Mouse (Mus musculus) cerebellum, adult 9-10 months (tissue): ENCODE results near the gene Stag1.

Source experiments
- DNase-seq: peaks from one replicate; pipeline ENCODE4 v3.0.0; 2022

Stag1 gene

DNA sequence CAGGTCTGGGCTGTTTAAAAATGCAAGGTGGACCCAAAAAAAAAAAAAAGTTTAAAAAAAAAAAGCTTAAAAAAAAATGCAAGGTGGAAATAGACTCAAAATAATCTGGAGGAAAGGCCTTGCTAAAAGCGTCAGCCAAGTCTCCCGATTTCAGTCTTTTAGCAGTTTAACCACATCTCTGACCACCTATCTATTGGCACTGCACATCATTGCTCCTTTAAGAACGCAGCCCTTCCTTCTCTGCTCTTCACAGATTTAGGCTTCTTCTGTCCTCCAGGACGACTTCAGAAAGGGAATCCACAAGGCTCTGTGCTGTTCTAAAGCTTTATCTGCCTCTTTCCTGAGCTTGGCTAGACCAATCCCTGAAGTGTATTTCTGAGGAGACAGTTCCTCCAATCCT, 366.5 kb downstream of the Stag1 start:
- DNase-seq: no peak

- DNase-seq: no peak
Measured at GRCm38 (mm10) chr9:100969461-100969860, 371.9 kb downstream of the Stag1 start.

- no peak for DNase-seq
Measured at GRCm38 (mm10) chr9:100978666-100979065, 381.1 kb downstream of the Stag1 start.

- DNase-seq: no peak
Measured at GRCm38 (mm10) chr9:100979260-100979659, 381.7 kb downstream of the Stag1 start.

GRCm38 (mm10) chr9:100982786-100983185, 385.2 kb downstream of the Stag1 start:
- no peak for DNase-seq

- no peak for DNase-seq
Measured at GRCm38 (mm10) chr9:100984381-100985310, 387.0 kb downstream of the Stag1 start.

- DNase-seq: no peak
Measured at GRCm38 (mm10) chr9:100987006-100987405, 389.4 kb downstream of the Stag1 start.

DNA sequence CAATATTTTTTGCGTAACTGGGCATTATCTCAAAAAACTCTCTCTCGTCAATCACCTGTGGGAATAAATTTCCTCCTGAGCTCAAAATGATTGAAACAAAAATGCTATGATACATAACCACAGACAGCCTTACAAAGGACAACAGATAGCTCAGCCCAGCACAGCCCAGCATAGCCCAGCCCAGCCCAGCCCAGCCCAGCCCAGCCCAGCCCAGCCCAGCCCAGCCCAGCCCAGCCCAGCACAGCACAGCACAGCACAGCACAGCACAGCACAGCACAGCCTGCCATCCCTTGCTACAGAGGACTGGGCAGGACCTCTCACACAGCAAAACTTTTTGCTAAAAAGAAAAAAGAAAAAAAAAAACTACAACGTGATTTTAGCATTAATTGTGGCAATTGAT, 390.3 kb downstream of the Stag1 start:
- no peak for DNase-seq

- no peak for DNase-seq
Measured at GRCm38 (mm10) chr9:100990609-100991008, 393.0 kb downstream of the Stag1 start.

DNA sequence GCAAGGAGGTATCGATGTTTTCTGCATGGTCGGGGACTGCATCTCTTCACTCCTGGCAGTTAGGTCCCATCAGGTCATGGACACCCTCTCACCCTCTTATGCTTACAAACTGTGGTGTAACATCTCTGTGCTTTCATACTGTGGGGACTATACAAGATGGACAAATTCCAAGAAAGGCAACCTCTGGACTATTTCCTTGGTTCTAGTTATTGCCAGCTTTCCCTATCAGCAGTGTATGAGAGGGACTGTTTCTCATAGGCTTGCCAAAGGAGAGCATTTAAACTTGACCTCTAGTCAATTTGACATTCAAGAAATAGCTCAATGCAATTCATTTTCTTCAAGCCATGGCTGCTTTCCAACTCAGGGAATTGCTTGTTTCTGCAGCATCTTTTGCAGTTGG, 393.7 kb downstream of the Stag1 start:
- DNase-seq: no peak

DNA sequence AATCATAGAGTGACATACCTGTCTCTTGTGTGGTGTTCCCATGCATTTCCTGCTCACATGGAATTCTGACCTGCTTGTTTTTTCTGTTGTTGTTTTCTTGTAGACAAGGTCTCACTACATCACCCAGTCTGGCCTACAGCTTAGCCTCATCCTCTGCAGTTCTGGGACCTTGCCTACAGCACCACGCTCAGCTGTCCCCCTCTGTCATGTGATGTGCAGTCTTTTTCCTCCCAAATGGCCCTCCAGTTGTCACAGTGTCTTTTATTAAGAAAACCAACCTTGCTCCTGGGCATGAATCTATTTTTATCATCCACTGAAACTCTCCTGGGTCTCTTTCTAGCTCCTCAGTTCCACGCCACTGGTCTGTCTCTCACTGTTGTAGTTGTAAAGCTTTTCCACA, 394.6 kb downstream of the Stag1 start:
- DNase-seq: no peak

DNA sequence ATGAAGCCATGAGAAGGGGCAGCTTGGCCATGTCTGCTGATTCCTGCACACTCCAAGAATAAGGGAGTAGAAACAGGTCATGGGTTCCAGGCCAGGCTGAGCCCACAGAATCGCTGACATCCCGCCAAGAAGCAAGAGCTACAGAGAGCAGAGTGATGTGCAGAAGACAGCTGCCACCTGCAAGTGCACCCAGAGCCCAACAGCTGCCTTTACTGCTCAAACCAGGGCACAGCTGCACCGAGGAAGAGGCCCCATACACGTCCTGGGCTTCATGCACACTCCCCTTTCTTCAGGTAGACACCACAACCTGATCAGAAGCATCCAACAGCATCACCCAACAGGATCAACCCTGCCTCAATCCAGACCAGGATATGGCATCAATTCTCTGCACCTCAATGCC, 396.3 kb downstream of the Stag1 start:
- no peak for DNase-seq

DNA sequence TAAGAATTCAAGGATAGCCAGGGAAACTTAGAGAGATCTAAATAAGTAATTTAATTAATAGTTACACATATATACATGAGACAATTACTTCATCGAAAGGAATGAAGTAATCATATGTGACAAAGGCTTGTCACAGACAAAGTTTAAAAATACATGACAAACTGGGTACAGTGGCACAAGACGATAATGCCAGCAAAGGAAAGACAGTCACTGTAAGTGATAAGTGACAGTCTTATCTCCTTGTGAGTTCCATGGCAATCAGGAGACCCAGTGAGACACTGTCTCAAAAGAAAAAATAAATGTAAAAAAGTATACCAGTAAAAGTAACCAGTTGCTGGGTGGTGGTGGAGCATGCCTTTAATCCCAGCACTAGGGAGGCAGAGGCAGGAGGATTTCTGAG, 399.5 kb downstream of the Stag1 start:
- DNase-seq: no peak

GRCm38 (mm10) chr9:101002053-101002452, 404.5 kb downstream of the Stag1 start:
- DNase-seq: no peak

- no peak for DNase-seq
Measured at GRCm38 (mm10) chr9:101002841-101003240, 405.2 kb downstream of the Stag1 start.

DNA sequence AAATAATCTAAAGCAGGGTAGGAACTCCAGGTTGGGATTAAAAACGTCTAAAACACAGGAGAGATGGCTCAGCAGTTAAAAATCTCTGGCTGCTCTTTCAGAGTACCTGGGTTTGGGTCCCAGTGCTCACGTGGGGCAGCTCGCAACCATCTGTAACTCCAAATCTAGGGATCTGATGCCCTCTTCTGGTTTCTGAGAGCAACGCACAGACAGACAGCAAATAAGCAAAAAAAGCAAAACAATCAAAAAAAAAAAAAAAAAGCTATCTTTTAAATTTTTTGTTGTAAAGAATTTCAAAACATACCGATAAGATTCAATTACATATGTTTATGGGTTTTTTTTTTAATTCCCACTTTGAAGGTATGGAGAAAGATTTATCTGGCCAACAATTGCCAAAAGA, 405.7 kb downstream of the Stag1 start:
- no peak for DNase-seq

DNA sequence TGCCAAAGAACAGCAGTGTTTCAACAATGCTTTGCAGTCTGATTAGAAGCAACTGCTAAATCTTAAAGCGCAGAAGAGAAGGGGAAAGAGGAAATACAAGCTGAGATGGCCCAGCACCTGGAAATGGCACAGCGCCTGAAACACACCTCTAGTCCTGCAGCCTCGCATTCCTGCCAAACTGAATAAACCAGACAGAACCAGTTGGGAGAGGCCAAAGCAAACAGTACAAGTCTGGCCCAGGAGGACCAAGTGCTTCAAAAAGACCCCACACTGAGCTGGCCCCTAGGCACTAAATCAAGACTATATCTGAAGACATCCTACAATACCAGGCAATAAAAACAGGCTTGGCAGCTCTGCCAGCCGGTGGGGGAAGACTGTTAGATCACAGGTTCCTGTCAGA, 408.3 kb downstream of the Stag1 start:
- DNase-seq: no peak
